Mouse (Mus musculus): ENCODE data around the gene Ddx43. TPM values are rescaled to one million over a fixed set of nuclear protein-coding genes. Genes with fewer than 3 reads are reported as not detected.
"Not testable (repeated sequence)": the region's sequence is repeated elsewhere in the genome, so short reads cannot be mapped to it uniquely, and the experiment has no call there.

Gene Ddx43
- polyA plus RNA-seq, 1 experiment, result 0.12 TPM

DNA sequence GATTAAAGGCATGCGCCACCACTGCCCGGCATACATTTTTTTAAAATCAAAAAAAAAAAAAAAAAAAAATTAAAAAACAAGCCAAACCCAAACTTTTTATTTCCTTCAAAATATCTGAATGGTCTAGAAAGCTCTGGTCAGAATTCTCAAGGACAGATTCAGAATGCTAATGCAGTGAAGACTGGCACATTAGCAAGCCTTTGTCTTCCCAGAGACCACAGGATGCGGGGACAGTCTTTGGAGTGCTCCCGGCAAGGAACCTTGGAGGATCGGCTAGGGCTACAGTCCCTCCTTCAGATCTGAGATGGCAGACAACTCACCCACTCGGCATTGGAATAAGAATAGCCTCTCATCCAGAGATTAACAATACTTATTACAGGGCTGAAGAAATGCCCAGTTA, 30.9 kb upstream of the Ddx43 start:
- DNase-seq (ENCODE audit: low read depth in 1 of 2, low spot score in 2 of 2), result no peak
- Histone ChIP-seq H3K36me3 (ENCODE audit: control insufficient read depth, insufficient read depth, low read length) (no peaks in the 10 kb centered on the region), H3K27ac (ENCODE audit: insufficient read depth, low read length) (no peak overlapping the region), H3K4me1 (ENCODE audit: control insufficient read depth, insufficient read depth, insufficient read length) (no peaks in the 10 kb centered on the region), H3K27me3 (ENCODE audit: control insufficient read depth, insufficient read depth, low read length) (no peaks in the 10 kb centered on the region), H3K4me3 (ENCODE audit: extremely low read depth, insufficient read depth, insufficient read length) (no peak overlapping the region)
- no peak for TF ChIP-seq CTCF (IDR thresholded peaks at IDR 0.05; ENCODE audit: extremely low read depth, insufficient read depth, insufficient read length, insufficient replicate concordance)
- no peak for TF ChIP-seq POLR2A (IDR thresholded peaks at IDR 0.05; ENCODE audit: low read depth, low read length)
- 98% methylated on average over 6 of the region's 6 CpGs for WGBS

DNA sequence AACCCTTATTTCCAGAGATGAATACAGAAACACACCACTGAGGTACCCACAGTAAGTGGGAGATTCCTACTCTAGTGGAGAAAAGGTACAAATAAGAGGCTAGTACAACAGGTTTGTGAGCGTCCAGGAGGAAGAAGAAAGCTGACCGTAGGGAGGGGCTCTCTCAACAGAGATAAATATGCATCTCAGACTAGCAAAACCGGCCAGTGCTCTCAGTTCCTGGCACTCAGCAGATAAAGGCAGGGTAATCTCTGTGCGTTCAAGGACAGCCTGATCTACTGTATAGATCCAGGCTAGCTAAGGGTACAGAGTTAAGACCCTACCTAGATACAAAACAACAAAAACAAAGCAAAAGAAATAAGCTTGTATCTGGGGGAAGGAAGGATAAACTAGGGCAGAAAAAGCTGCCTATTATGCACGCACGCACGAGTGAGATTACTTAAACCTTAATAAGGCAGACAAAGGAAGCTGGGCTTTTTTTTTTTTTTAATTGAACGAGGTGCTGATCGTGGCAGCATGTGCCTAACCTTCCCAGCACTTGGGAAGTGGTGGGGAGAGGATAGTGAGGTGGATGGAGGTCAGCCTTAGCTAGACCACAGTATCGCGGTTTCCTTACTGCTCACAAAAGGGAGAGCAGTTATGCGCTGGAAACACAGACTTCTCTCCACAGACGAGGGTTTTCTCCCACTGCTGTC, 29.6 kb upstream of the Ddx43 start:
- Histone ChIP-seq H3K27me3 (ENCODE audit: control insufficient read depth, insufficient read depth, low read length) (no peaks in the 10 kb centered on the region), H3K4me3 (ENCODE audit: extremely low read depth, insufficient read depth, insufficient read length) (no peak overlapping the region), H3K27ac (ENCODE audit: insufficient read depth, low read length) (no peak overlapping the region), H3K36me3 (ENCODE audit: control insufficient read depth, insufficient read depth, low read length) (no peaks in the 10 kb centered on the region), H3K4me1 (ENCODE audit: control insufficient read depth, insufficient read depth, insufficient read length) (no peaks in the 10 kb centered on the region)
- DNase-seq (ENCODE audit: low read depth in 1 of 2, low spot score in 2 of 2), result no peak
- WGBS, result 58% methylated on average over 13 of the region's 13 CpGs
- TF ChIP-seq CTCF (IDR thresholded peaks at IDR 0.05; ENCODE audit: extremely low read depth, insufficient read depth, insufficient read length, insufficient replicate concordance), result no peak
- no peak for TF ChIP-seq POLR2A (IDR thresholded peaks at IDR 0.05; ENCODE audit: low read depth, low read length)

DNA sequence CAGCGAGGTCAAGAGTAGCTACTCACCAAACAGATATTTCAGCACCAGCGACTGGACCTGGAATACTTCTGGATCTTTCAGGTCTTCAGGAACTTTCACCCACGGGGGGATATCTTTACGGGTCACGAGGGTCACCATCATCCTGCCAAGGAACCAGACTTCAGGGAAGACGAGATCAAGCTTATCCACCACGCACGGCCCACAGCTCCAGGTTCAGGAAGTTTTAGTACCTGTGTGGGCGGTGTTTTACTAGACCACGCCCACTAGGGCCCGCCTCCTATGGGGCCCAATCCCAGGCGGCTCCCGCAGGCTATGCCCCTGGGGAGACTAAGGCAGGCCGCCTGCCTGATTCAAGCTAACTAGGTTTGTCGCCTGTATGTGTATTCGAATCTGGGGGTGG, 27.6 kb upstream of the Ddx43 start, which contains the start of gene Dppa5a:
Gene Dppa5a (minus strand): TSS at position 219 of the 400 bp plus-strand sequence.
- H3K36me3 ChIP-seq (ENCODE audit: control insufficient read depth, insufficient read depth, low read length); H3K27me3 ChIP-seq (ENCODE audit: control insufficient read depth, insufficient read depth, low read length); H3K4me3 ChIP-seq (ENCODE audit: extremely low read depth, insufficient read depth, insufficient read length); H3K27ac ChIP-seq (ENCODE audit: insufficient read depth, low read length); H3K4me1 ChIP-seq (ENCODE audit: control insufficient read depth, insufficient read depth, insufficient read length); DNase-seq (ENCODE audit: low read depth in 1 of 2, low spot score in 2 of 2): not testable (repeated sequence)
- WGBS, result 93% methylated on average over 16 of the region's 16 CpGs

DNA sequence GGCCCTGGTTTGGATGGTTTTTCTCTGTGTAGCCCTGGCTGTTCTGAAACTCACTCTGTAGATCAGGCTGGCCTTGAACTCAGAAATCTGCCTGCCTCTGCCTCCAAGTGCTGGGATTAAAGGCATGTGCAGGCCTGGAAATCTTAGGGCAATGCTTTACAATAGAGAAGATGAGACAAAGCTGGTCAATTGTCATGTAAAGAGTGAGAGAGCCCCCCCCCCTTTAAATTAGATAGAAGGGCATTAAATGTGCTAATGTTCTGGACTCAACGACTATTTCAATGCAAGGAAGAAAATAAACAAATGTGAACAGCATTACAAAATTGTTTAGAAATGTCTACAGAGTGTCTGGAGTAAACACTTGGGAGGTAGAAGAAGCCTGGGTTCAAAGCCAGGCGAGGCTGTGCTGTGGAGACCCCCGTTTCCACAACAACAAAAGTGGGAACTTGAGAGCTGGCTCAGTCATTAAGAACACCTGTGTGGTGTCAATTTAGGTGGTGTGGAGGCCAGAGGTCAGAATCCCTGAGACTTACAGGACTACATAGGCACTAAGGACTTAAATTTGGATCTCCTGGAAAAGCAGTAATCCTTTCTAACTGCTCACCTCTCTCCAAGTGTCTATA, 26.8 kb upstream of the Ddx43 start:
- no peaks in the 10 kb centered on the region for H3K4me1 ChIP-seq (ENCODE audit: control insufficient read depth, insufficient read depth, insufficient read length)
- H3K27ac ChIP-seq (ENCODE audit: insufficient read depth, low read length), result no peak overlapping the region
- no peaks in the 10 kb centered on the region for H3K36me3 ChIP-seq (ENCODE audit: control insufficient read depth, insufficient read depth, low read length)
- 80% methylated on average over 3 of the region's 3 CpGs for WGBS
- H3K27me3 ChIP-seq (ENCODE audit: control insufficient read depth, insufficient read depth, low read length), result no peaks in the 10 kb centered on the region
- TF ChIP-seq CTCF (IDR thresholded peaks at IDR 0.05; ENCODE audit: extremely low read depth, insufficient read depth, insufficient read length, insufficient replicate concordance) (no peak), POLR2A (IDR thresholded peaks at IDR 0.05; ENCODE audit: low read depth, low read length) (no peak)
- H3K4me3 ChIP-seq (ENCODE audit: extremely low read depth, insufficient read depth, insufficient read length), result no peak overlapping the region
- no peak for DNase-seq (ENCODE audit: low read depth in 1 of 2, low spot score in 2 of 2)

DNA sequence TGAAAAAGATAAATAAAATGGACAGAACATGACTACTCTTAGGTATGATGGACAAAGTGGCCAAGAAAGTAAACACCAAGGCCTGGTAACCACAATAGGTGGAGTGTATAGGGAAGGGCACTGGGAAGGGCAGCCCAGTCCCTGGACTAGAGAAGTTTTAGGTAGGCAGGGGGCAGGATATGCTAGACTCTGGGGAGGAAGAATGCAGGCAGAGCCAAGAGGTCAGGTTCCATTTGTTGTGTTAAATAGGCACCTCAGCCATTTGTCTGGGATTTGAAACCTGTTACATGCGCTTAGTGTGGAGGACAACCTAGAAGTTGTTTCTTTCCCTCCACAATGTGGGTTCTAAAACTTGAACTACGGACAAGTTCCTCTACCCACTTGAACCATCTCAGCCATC, 26.2 kb upstream of the Ddx43 start:
- DNase-seq (ENCODE audit: low read depth in 1 of 2, low spot score in 2 of 2), result no peak
- no peak for TF ChIP-seq POLR2A (IDR thresholded peaks at IDR 0.05; ENCODE audit: low read depth, low read length)
- Histone ChIP-seq H3K36me3 (ENCODE audit: control insufficient read depth, insufficient read depth, low read length) (no peaks in the 10 kb centered on the region), H3K27me3 (ENCODE audit: control insufficient read depth, insufficient read depth, low read length) (no peaks in the 10 kb centered on the region), H3K27ac (ENCODE audit: insufficient read depth, low read length) (no peak overlapping the region), H3K4me1 (ENCODE audit: control insufficient read depth, insufficient read depth, insufficient read length) (no peaks in the 10 kb centered on the region), H3K4me3 (ENCODE audit: extremely low read depth, insufficient read depth, insufficient read length) (no peak overlapping the region)
- 86% methylated on average over 2 of the region's 2 CpGs for WGBS

DNA sequence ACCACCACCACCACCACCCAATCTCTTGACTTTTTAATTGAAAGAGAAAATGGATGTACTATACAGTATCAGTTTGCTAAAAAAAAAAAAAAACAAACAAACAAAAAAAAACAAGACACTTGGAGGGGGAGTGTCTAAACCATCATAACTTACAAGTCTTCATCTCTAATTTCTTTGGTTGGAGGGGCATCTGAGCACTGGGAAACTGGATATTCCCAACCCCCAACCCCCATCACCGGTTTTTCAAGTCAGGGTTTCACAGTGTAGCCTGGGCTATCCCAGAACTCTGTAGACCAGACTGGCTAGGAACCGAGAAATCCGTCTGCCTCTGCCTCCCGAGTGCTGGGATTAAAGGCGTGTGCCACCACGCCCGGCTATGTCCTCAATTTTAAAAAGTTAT, 25.8 kb upstream of the Ddx43 start:
- no peaks in the 10 kb centered on the region for H3K36me3 ChIP-seq (ENCODE audit: control insufficient read depth, insufficient read depth, low read length)

DNA sequence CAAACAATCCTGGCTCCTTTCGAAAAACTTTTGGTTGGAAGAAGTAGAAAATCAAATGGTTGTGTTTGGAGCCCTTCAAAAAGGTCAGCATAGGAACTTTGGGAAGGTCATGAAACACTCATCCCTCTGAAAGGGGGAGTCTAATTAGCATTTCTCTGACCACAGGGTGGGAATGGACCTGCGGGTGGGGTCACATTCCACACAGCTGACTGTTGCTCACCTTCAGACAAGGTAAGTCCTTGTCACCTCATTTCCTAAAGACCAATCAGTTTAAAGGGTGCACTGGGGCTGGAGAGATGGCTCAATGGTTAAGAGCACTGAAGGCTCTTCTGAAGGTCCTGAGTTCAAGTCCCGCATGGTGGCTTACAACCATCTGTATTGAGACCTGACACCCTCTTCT, 24.1 kb upstream of the Ddx43 start:
- Histone ChIP-seq H3K4me3 (ENCODE audit: extremely low read depth, insufficient read depth, insufficient read length) (no peak overlapping the region), H3K27ac (ENCODE audit: insufficient read depth, low read length) (no peak overlapping the region), H3K27me3 (ENCODE audit: control insufficient read depth, insufficient read depth, low read length) (no peaks in the 10 kb centered on the region), H3K4me1 (ENCODE audit: control insufficient read depth, insufficient read depth, insufficient read length) (no peaks in the 10 kb centered on the region), H3K36me3 (ENCODE audit: control insufficient read depth, insufficient read depth, low read length) (no peaks in the 10 kb centered on the region)
- no peak for DNase-seq (ENCODE audit: low read depth in 1 of 2, low spot score in 2 of 2)
- WGBS, result 96% methylated on average over 3 of the region's 3 CpGs
- TF ChIP-seq POLR2A (IDR thresholded peaks at IDR 0.05; ENCODE audit: low read depth, low read length) (no peak), CTCF (IDR thresholded peaks at IDR 0.05; ENCODE audit: extremely low read depth, insufficient read depth, insufficient read length, insufficient replicate concordance) (no peak)

More for the DNA sequence above, 25.8 kb upstream of the Ddx43 start:
- no peak for DNase-seq (ENCODE audit: low read depth in 1 of 2, low spot score in 2 of 2)
- TF ChIP-seq CTCF (IDR thresholded peaks at IDR 0.05; ENCODE audit: extremely low read depth, insufficient read depth, insufficient read length, insufficient replicate concordance) (no peak), POLR2A (IDR thresholded peaks at IDR 0.05; ENCODE audit: low read depth, low read length) (no peak)
- Histone ChIP-seq H3K27me3 (ENCODE audit: control insufficient read depth, insufficient read depth, low read length) (no peaks in the 10 kb centered on the region), H3K4me3 (ENCODE audit: extremely low read depth, insufficient read depth, insufficient read length) (no peak overlapping the region), H3K4me1 (ENCODE audit: control insufficient read depth, insufficient read depth, insufficient read length) (no peaks in the 10 kb centered on the region), H3K27ac (ENCODE audit: insufficient read depth, low read length) (no peak overlapping the region)
- 95% methylated on average over 7 of the region's 7 CpGs for WGBS
